Mouse (Mus musculus) activated CD4-positive, CD25-positive, alpha-beta regulatory T cell (primary cell): ENCODE measurements around the gene Thumpd1. TPM values are rescaled to one million over a fixed set of nuclear protein-coding genes. Genes with fewer than 3 reads are reported as not detected.

Experiments
- polyA plus RNA-seq, 2 experiments: library from polyadenylated mRNA; unstranded; fragments of 100-300 nt; shearing (Covaris generic); gene quantifications; one replicate each; pipeline ENCODE4 v1.2.1; 2017

Gene Thumpd1
- polyA plus RNA-seq, result 10 to 100 TPM; 56.8 to 85.4 TPM

DNA sequence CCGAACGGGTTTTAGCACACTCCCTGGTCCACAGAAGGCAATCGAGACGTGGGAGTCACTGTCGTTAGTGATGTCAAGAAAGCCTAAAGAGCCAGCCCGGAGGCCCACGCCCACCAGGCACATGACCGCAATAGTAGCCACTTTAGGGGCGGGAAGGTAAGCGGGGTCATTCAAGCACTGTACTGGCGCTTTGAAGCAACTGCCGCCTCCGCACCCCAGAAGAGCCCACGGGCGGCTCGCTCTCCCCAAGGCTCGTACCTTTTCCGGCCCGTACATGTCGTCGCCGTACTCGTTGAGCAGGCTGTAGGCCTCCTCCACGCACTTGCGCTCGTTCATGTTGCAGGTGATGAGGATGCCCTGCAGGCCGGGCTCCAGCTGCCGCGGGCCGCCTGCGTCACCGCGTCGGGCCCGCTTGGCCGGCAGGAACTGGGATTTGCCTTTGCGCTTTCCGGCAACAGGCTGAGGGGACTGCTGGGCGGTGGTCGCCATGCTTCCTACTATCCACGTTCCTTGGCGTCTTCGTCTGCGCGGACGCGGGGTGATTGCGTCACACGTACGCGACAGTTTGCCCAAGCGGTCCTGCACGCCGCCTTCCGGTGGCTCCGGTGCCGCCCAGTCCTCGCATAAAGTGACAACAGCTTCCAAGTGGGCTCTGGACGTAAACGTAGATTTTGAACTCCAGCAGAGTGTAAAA lies at the start of gene Thumpd1:
Thumpd1 (minus strand) TSS at position 546 of the 694 bp plus-strand sequence.

DNA sequence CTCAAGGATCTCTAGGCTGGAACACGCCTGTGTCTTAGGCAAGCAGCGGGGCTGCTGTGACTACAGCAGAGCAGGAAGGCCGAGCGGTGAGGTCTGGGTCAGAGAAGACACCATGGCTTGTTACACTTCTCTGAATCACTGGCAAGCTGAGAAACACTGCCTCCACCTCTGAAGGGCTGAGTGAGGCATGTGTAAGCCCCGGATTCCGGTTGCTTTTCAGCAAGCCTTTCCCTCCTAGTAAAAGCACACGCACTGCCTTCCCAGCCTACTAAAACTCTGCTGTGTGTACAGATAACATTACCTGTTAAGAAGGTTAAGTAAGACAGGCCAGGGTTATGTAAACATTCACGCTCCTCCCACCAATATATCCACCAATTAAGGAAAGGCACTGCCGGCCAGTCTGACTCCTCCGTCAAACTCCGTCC lies 39.9 kb upstream of the Thumpd1 start, which contains the start of gene Acsm3:
Acsm3 (plus strand) TSS at position 397 of the 425 bp plus-strand sequence.

DNA sequence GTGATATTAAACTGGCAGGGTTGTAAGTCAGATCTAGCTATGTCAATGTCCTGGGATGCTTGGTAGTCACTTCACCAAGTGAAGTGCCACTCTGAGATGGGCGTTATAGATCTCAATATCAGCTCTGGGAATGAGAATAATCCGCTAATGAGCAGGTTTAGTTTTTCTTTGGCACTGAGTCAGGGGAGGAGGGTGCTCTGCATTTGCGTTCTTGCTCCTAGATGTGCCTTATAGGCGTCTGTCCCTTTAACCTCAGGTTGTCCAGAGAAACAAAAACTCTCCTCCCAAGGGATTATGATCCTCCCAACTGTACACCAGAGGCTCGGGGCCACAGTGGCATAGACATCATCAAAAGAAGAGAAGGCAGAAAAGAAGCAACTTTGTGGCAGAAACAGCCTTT lies 30.9 kb downstream of the Thumpd1 start, which contains the start of gene Acsm4:
Acsm4 (plus strand) TSS at position 301 of the 400 bp plus-strand sequence.

Other genes starting within 250 kb of the Thumpd1 start
- gene Umod, start 241.5 kb downstream of the Thumpd1 start, polyA plus RNA-seq, result not detected
- under 1 TPM in 1 of 2 experiments, not detected in 1; 0.37 TPM for gene Acsm5, start 201.3 kb downstream of the Thumpd1 start, polyA plus RNA-seq
- under 1 TPM in 1 of 2 experiments, not detected in 1; 0.07 TPM for gene Pdilt, start 197.3 kb downstream of the Thumpd1 start, polyA plus RNA-seq
- gene Acsm2, start 166.5 kb downstream of the Thumpd1 start, polyA plus RNA-seq, result under 1 TPM; 0.04 to 0.06 TPM
- not detected for gene Acsm1, start 113.8 kb downstream of the Thumpd1 start, polyA plus RNA-seq
- under 1 TPM in 1 of 2 experiments, not detected in 1; 0.14 TPM for gene Acsm4, start 30.8 kb downstream of the Thumpd1 start, polyA plus RNA-seq
- under 1 TPM in 1 of 2 experiments, not detected in 1; 0.16 TPM for gene Acsm3, start 40.1 kb upstream of the Thumpd1 start, polyA plus RNA-seq
- 10 to 100 TPM; 31.1 to 71.1 TPM for gene Rexo5, start 73.2 kb upstream of the Thumpd1 start, polyA plus RNA-seq
- gene Eri2, start 73.3 kb upstream of the Thumpd1 start, polyA plus RNA-seq, result 10 to 100 TPM in 1 of 2 experiments, 1 to 10 TPM in 1; 9.4 to 11.5 TPM
- 10 to 100 TPM; 21.2 to 22.1 TPM for gene Lyrm1, start 175.1 kb upstream of the Thumpd1 start, polyA plus RNA-seq
- 10 to 100 TPM; 11.2 to 18.4 TPM for gene Dcun1d3, start 175.5 kb upstream of the Thumpd1 start, polyA plus RNA-seq